Mouse (Mus musculus) hindbrain, embryonic 15.5 days (tissue): ENCODE measurements at regions not wholly inside any gene's neighbourhood (a gene's known extent, or its start where the extent isn't known, plus 50 kb on each side); places are given as distances from the start of the nearest gene placed in this dataset. TPM values are rescaled to one million over a fixed set of nuclear protein-coding genes. Genes with fewer than 3 reads are reported as not detected.

ENCODE experiments used
- microRNA-seq: library from miRNA; unstranded; fragments of <30 nt; microRNA quantifications from one replicate; pipeline ENCODE4, GENCODE M21; 2016

Small RNA genes in the stretch of these regions (microRNA-seq; reads per million reads assigned to microRNA genes)
- not detected for gene Gm44375
